Mouse (Mus musculus): ENCODE data around the gene Vmn1r206. TPM values are rescaled to one million over a fixed set of nuclear protein-coding genes. Genes with fewer than 3 reads are reported as not detected.
"Not testable (repeated sequence)": the region's sequence is repeated elsewhere in the genome, so short reads cannot be mapped to it uniquely, and the experiment has no call there.

The Vmn1r206 gene
- polyA plus RNA-seq (2012; fragmentation: generic; extraction: Trizol), result not detected
- long read RNA-seq, experiment 1, result 0 reads
- long read RNA-seq, experiment 2, result 0 reads

DNA sequence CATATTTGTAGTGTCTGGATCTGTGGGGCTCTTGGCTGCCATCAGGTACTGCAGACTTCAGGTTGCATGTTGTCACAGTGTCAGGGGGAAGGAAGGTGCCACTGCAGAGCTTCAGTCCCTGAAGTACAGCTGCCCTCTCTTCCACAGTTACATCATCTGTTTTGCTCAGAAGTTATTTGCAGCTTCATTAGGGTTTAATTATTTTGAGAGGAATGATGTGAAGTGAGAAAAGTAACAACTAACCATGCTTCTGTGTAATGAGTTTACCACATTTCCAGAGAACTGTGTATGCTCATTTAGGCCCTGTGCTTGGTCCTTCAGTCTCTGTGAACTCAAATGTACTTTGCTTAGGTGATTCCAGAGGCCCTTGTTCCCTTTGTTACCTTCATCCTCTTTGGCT lies at the start of gene Vmn1r206:
TSS of gene Vmn1r206 (minus strand) at position 101 of the 400 bp plus-strand sequence.
- not testable (repeated sequence) for H3K79me3 ChIP-seq (ENCODE audit: low read depth); H3K79me2 ChIP-seq (ENCODE audit: control insufficient read depth, insufficient read depth); H3ac ChIP-seq (ENCODE audit: control insufficient read depth, insufficient read length, low read depth); H3K4me3 ChIP-seq (ENCODE audit: insufficient read depth, poor library complexity, severe bottlenecking); H3K36me3 ChIP-seq (ENCODE audit: control insufficient read depth, insufficient read depth); H3K27me3 ChIP-seq (ENCODE audit: control insufficient read depth, insufficient read depth, insufficient read length)

DNA sequence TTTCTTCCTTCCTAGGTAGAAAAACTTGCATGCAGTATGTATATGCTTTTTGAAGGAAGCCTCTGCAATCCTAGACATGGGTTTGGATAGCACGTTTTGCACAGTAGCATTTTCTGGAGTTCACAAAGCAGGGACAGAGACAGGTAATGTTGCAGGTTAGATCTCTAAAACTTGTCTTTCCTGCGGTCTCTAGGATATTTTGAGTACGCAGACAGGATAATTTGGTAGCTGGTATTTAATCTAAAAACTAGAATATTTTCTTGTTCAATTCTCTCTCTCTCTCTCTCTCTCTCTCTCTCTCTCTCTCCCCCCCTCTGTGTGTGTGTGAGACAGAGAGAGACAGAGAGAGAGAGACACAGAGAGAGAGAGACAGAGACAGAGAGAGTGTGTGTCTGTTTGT lies 31.2 kb downstream of the Vmn1r206 start, which contains the start of gene Vmn1r205:
TSS of gene Vmn1r205 (minus strand) at position 101 of the 400 bp plus-strand sequence.
- Histone ChIP-seq H3K4me3 (ENCODE audit: insufficient read depth, poor library complexity, severe bottlenecking) (no peak within 1 kb of the TSS), H3K36me3 (ENCODE audit: control insufficient read depth, insufficient read depth) (no peaks in the 10 kb centered on the region), H3K27me3 (ENCODE audit: control insufficient read depth, insufficient read depth, insufficient read length) (no peaks in the 10 kb centered on the region), H3K79me3 (ENCODE audit: low read depth) (no peaks in the 10 kb centered on the region), H3K79me2 (ENCODE audit: control insufficient read depth, insufficient read depth) (no peaks in the 10 kb centered on the region), H3ac (ENCODE audit: control insufficient read depth, insufficient read length, low read depth) (no peak within 1 kb of the TSS)
- TF ChIP-seq MYOD1 (IDR thresholded peaks at IDR 0.05; ENCODE audit: control insufficient read depth, insufficient read length, low read depth) (no peak), USF1 (IDR thresholded peaks at IDR 0.05; ENCODE audit: low read depth) (no peak), FOSL1 (IDR thresholded peaks at IDR 0.05; ENCODE audit: insufficient read depth, low read length, poor library complexity, severe bottlenecking) (no peak), MAX (IDR thresholded peaks at IDR 0.05) (no peak), CEBPB (IDR thresholded peaks at IDR 0.05; ENCODE audit: low read depth) (no peak), MYOG (IDR thresholded peaks at IDR 0.05; ENCODE audit: control insufficient read depth, extremely low read depth, insufficient read length) (no peak), CTCF (IDR thresholded peaks at IDR 0.05; ENCODE audit: control insufficient read depth, insufficient read depth, insufficient read length) (no peak)

- not testable (repeated sequence) for H3K4me3 ChIP-seq (ENCODE audit: insufficient read depth, poor library complexity, severe bottlenecking); H3K36me3 ChIP-seq (ENCODE audit: control insufficient read depth, insufficient read depth); H3ac ChIP-seq (ENCODE audit: control insufficient read depth, insufficient read length, low read depth); H3K79me3 ChIP-seq (ENCODE audit: low read depth); H3K27me3 ChIP-seq (ENCODE audit: control insufficient read depth, insufficient read depth, insufficient read length); H3K79me2 ChIP-seq (ENCODE audit: control insufficient read depth, insufficient read depth)
Observed at GRCm38 (mm10) chr13:22583336-22583735, 40.7 kb downstream of the Vmn1r206 start.

DNA sequence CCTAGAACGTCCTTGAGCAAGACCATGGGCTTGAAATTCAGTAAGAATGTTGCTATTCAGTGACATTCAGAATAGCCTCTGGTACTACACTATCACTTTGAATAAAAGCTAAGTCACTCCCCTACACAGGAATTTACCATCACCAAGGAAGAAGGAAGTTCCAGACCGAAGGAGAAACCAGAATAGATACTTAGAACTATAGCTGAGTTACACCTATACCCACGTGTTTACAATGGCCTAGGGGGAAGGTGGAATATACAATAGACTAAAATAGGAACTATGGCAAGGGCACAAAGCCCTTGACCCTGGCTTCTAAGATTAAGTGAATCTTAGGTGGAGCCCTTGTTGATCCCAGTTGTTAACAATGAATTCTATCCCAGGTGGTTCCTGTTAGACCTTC lies 49.1 kb downstream of the Vmn1r206 start:
- H3K79me3 ChIP-seq (ENCODE audit: low read depth); H3K4me3 ChIP-seq (ENCODE audit: insufficient read depth, poor library complexity, severe bottlenecking); H3K36me3 ChIP-seq (ENCODE audit: control insufficient read depth, insufficient read depth); H3K79me2 ChIP-seq (ENCODE audit: control insufficient read depth, insufficient read depth); H3ac ChIP-seq (ENCODE audit: control insufficient read depth, insufficient read length, low read depth); H3K27me3 ChIP-seq (ENCODE audit: control insufficient read depth, insufficient read depth, insufficient read length): not testable (repeated sequence)

Other genes with a start within 250 kb of the Vmn1r206 start
- gene Vmn1r199, start 244.4 kb downstream of the Vmn1r206 start, polyA plus RNA-seq (2012; fragmentation: generic; extraction: Trizol), result not detected
- gene Vmn1r200, start 233.9 kb downstream of the Vmn1r206 start, polyA plus RNA-seq (2012; fragmentation: generic; extraction: Trizol), result not detected
- gene Vmn1r201, start 152.3 kb downstream of the Vmn1r206 start, polyA plus RNA-seq (2012; fragmentation: generic; extraction: Trizol), result not detected
- gene Vmn1r202, start 118.9 kb downstream of the Vmn1r206 start, polyA plus RNA-seq (2012; fragmentation: generic; extraction: Trizol), result not detected
- gene Vmn1r203, start 106.1 kb downstream of the Vmn1r206 start, polyA plus RNA-seq (2012; fragmentation: generic; extraction: Trizol), result not detected
- gene Vmn1r204, start 71.1 kb downstream of the Vmn1r206 start, polyA plus RNA-seq (2012; fragmentation: generic; extraction: Trizol), result not detected
- not detected for gene Vmn1r205, start 31.3 kb downstream of the Vmn1r206 start, polyA plus RNA-seq (2012; fragmentation: generic; extraction: Trizol)
- gene Vmn1r207-ps, start 105.4 kb upstream of the Vmn1r206 start, polyA plus RNA-seq (2012; fragmentation: generic; extraction: Trizol), result not detected
- gene Vmn1r208, start 153.1 kb upstream of the Vmn1r206 start, polyA plus RNA-seq (2012; fragmentation: generic; extraction: Trizol), result not detected
- not detected for gene Vmn1r209, start 185.4 kb upstream of the Vmn1r206 start, polyA plus RNA-seq (2012; fragmentation: generic; extraction: Trizol)
- gene Vmn1r210, start 207.1 kb upstream of the Vmn1r206 start, polyA plus RNA-seq (2012; fragmentation: generic; extraction: Trizol), result not detected
- not detected for gene Vmn1r211, start 233.3 kb upstream of the Vmn1r206 start, polyA plus RNA-seq (2012; fragmentation: generic; extraction: Trizol)